Mouse (Mus musculus) CD4-positive, CD25-positive, alpha-beta regulatory T cell (primary cell): ENCODE measurements around the gene Fbp1. TPM values are rescaled to one million over a fixed set of nuclear protein-coding genes. Genes with fewer than 3 reads are reported as not detected.

Source experiments
- polyA plus RNA-seq: library from polyadenylated mRNA; unstranded; fragments of 100-300 nt; shearing (Covaris generic); gene quantifications from one replicate; pipeline ENCODE4 v1.2.1, GENCODE M21; 2017

Fbp1 gene
- polyA plus RNA-seq: not detected

DNA sequence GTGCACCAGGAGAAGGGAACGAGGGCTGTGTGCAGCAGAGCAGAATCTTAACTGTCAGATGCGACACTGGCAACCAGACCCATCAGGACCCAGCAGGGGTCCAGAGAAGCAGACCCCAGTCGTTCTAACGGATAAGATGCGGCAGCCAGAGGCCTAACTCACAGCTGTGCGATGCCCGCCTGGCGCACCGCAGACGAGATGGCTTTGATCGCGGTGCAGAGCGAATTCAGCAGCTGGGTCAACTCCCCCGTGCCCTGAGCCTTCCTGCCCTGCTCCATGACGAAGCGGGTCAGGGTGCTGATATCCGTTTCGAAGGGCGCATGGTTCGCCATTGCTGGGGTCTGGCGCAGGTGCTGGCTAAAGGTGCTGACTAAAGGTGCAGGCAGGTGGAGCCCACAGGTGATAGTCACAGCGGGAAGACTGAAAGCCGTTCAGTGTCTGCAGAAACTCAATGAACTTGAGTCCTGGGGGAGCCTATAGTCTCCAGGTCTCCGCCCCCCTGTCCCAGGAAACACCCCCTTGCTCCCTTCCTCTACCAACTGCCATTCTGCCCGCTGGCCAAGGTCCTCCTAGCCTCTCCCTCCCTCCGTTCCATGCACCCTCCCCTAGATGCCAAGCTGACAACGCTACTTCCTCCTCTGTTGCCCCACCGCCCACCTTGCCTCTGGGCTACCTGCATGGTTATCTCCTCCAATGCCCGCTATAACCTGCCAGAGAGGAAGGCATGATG lies at the start of gene Fbp1:
TSS of gene Fbp1 (minus strand) at position 571 of the 730 bp plus-strand sequence.

DNA sequence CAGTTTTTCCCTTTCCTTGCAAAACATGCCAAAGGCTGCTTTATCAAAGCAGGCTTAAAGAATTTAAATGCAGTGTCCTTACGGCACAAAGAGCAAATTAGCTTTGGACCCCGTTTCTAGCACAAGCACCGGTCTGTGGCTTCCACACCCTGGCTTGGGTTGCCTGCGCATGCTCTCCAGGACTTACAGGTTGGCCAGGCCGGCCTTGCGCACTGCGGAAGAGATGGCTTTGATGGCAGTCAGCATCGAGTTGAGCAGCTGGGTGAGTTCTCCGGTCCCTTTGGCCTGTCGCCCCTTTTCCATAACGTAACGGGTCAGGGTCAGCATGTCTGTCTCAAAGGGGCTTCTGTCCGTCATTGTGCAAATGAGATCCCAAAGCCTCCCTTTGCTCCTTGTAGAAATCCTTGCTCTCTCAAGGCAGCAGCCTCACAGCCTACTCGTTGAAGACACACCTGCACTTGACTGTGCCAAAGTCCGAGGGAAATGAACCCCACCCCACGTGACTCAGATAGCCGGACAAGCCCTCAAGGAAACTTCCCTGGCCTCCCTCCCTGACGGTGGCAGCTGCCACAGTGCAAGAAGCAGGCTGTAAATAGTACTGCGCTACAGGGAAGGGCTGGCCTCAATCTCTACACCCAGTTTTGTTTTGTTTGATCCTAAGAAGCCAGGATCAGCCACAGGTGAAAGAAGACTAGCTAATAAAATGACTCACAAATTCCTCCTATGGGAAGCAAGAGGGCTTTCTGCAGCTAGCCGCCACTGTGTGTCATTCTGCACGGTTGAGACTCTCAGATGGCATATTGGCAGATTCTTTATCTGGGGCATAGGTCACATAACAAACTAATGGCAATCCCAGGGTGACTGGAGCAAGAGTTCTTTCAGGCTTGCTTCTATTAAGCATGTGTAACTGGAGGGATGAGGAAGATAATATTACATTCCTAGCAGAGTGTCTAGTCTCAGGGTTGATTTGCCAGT lies 29.9 kb downstream of the Fbp1 start, which contains the start of gene Fbp2:
TSS of gene Fbp2 (minus strand) at position 482 of the 975 bp plus-strand sequence.

Other genes starting within 250 kb of the Fbp1 start
- 13.3 TPM for gene Platr25, start 127.6 kb downstream of the Fbp1 start, polyA plus RNA-seq
- gene Gm5141, start 102.5 kb downstream of the Fbp1 start, polyA plus RNA-seq: 4.1 TPM
- gene Fbp2, start 29.9 kb downstream of the Fbp1 start, polyA plus RNA-seq: not detected
- 169 TPM for gene 2010111I01Rik, start 76.6 kb upstream of the Fbp1 start, polyA plus RNA-seq